Comparison of ENCODE assay signal across 16 mouse cellular contexts in the genomic region with DNA sequence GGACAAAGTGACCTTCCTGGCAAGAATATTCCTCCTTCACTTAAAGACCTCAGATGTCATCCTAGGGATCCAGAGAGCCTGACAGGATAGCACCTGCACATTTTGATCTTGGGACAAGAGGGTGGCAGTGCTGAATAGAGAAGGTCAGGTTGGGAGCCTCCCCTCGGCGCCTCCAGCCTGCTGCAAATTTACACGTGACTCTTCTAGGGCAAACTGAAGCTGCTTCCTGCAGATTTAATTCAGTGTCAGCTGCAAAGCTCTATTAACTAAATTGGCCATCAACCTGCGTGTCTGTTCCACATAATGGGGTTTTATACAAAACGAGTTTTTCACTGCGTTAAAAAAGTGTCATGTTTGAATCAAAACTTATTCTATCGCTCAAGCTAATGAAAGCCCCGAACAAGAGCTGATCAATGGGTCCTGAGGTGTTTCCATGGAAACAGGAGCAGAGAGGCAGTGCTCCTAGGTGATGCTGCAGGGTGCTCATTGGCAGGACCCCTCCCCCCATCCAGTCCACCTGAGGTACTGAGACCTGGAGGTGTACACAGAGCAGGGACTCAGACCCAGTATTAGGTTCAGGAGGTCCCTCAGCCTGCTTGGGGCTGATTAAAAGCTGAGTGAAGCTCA.
A peak's percentile ranks its signal among the peaks of the same experiment; 100 is the strongest.
DNase-seq lines count a peak whose midpoint lies in the region; ATAC-seq lines count a peak whose summit lies in the region.
"Had no signal": no experiment of that assay in that cellular context is flagged by ENCODE, and none has a peak within 500 bp of the region (broad histone marks: within the 10 kb centered on the region; RNA-seq: fewer than 3 reads in every experiment).

No protein-coding gene starts in this region.

- peak; percentile 11 for DNase-seq in cerebellum, adult 9-11 months
- no peak for DNase-seq in cerebellum, adult 11 months
- DNase-seq in brain, adult 2 months (ENCODE audit: low read depth, low spot score), result peak; percentile 48
- no peak for DNase-seq in embryo, embryonic 10 days (ENCODE audit: low spot score)
- DNase-seq: adrenal gland, postnatal 25 days; B cell, adult 2 months; gastrocnemius, postnatal 25 days; liver; right cerebral cortex, adult 18-20 months; spleen, adult 18-20 months; thymus, postnatal 36 days had no signal

- peaks cover 2% of the 10 kb centered on the region; the same call in 1 of the 2 replicates for H3K27me3 ChIP-seq in hindbrain, embryonic 12.5 days
- no peaks in the 10 kb centered on the region for H3K27me3 ChIP-seq in midbrain, embryonic 16.5 days (ENCODE audit: control insufficient read depth, insufficient read depth, low read depth, low read length)
- H3K27me3 ChIP-seq: heart, embryonic 13.5 days; lung, embryonic 15.5 days had no signal

- H3K36me3 ChIP-seq in hindbrain, embryonic 12.5 days, result no peaks in the 10 kb centered on the region
- H3K36me3 ChIP-seq in midbrain, embryonic 16.5 days (ENCODE audit: control insufficient read depth, insufficient read depth, low read length), result no peaks in the 10 kb centered on the region
- H3K36me3 ChIP-seq: heart, embryonic 13.5 days; lung, embryonic 15.5 days had no signal

- no peak overlapping the region for H3K4me3 ChIP-seq in hindbrain, embryonic 12.5 days
- no peak overlapping the region for H3K4me3 ChIP-seq in midbrain, embryonic 16.5 days (ENCODE audit: low read depth, low read length)
- H3K4me3 ChIP-seq: heart, embryonic 13.5 days; lung, embryonic 15.5 days had no signal

- no peak overlapping the region for H3K4me2 ChIP-seq in hindbrain, embryonic 12.5 days (replicated peaks)
- peak overlapping the region; percentile 6; the same call in 1 of the 2 replicates for H3K4me2 ChIP-seq in midbrain, embryonic 16.5 days (ENCODE audit: low read length)
- H3K4me2 ChIP-seq: heart, embryonic 13.5 days; lung, embryonic 15.5 days had no signal

- no peak overlapping the region for H3K9ac ChIP-seq in hindbrain, embryonic 12.5 days
- no peak overlapping the region for H3K9ac ChIP-seq in midbrain, embryonic 16.5 days (ENCODE audit: low read depth, low read length)
- H3K9ac ChIP-seq: heart, embryonic 13.5 days; lung, embryonic 15.5 days had no signal

- 40% methylated on average over 8 of the region's 8 CpGs for WGBS in hindbrain, embryonic 12.5 days
- WGBS in midbrain, embryonic 16.5 days, result 19% methylated on average over 8 of the region's 8 CpGs

- peak; percentile 77 for ATAC-seq in hindbrain, embryonic 12.5 days (ENCODE audit: low FRiP score)
- ATAC-seq in midbrain, embryonic 16.5 days, result peak; percentile 89
- ATAC-seq in megakaryocyte-erythroid progenitor cell, adult 5-6 weeks (replicated peaks; ENCODE audit: low FRiP score, low TSS enrichment, poor library complexity, severe bottlenecking), result no peak

- no peaks in the 10 kb centered on the region for H3K9me3 ChIP-seq in hindbrain, embryonic 12.5 days (replicated peaks)
- H3K9me3 ChIP-seq in midbrain, embryonic 16.5 days (replicated peaks; ENCODE audit: control insufficient read depth, low read length, poor library complexity, severe bottlenecking), result no peaks in the 10 kb centered on the region
- H3K9me3 ChIP-seq: heart, embryonic 13.5 days; lung, embryonic 15.5 days had no signal

- peaks cover 14% of the 10 kb centered on the region; the same call in 1 of the 2 replicates for H3K4me1 ChIP-seq in hindbrain, embryonic 12.5 days
- H3K4me1 ChIP-seq in midbrain, embryonic 16.5 days (ENCODE audit: control insufficient read depth, insufficient read depth, low read length), result peaks cover 12% of the 10 kb centered on the region
- H3K4me1 ChIP-seq: lung, embryonic 15.5 days had no signal

- no peak overlapping the region for H3K27ac ChIP-seq in hindbrain, embryonic 12.5 days
- peak overlapping the region; percentile 74 for H3K27ac ChIP-seq in midbrain, embryonic 16.5 days (ENCODE audit: low read length)
- H3K27ac ChIP-seq: heart, embryonic 13.5 days; lung, embryonic 15.5 days had no signal

Comparison
In these comparisons a context has a peak if more than half of its experiments do, and no peak if none do; other contexts are left out.
1. DNase-seq: peak in cerebellum, adult 9-11 months (single experiment) and brain, adult 2 months (single experiment); none in cerebellum, adult 11 months (single experiment) and embryo, embryonic 10 days (single experiment).